Mouse (Mus musculus): ENCODE measurements around the gene Wnt5a. TPM values are rescaled to one million over a fixed set of nuclear protein-coding genes. Genes with fewer than 3 reads are reported as not detected.

The Wnt5a gene
- 49.1 and 49.6 TPM in 2 replicates for polyA plus RNA-seq (2014; fragmentation: Nextera tagmentation; extraction: Ambion mirVana)

DNA sequence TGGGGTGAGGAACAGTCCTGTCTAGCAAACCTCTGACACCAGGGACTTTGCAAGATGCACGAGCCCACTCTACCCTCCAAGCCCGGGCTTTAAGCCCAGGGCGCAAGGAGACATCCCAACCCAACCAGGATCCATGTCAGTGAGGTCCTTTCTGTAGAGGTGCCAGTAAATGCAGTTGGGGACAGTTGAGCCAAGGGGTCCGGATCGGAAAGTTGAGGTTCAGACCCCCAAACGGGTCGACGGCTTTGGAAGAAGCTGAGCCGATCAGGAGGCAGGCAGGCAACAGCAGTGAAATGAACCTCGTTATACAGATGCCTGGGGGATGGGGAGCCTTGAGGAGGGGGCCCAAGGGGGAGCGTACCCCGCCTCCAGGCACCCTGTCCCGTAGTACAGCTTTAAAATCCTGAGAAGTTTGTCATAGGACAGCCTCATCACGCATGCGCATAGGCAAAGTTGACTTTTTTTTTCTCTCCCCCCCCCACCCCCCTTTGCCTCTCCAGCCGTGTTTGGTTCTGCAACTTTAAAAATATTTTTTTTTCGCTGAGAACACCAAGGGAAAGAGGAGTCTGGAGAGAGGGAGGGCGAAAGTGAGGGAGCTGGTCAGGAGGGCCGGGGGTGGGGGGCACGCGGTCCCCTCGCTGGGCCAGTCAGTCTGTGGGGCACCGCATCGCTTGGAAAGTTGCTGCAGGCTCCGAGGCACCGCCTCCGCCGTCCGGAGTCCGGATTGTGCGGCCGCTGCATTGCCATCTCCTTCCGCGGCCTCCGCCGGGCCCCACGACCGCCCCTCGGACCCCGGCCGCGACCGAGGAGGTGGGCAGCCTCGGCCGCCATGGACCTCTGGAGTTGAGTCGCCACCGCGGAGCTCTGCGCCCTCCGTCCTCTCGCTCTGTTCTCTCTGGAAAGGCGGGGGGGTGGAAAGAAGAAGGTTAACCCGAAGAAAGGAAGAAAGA, at the start of gene Wnt5a:
Wnt5a (plus strand) TSS at position 650 of the 950 bp plus-strand sequence.
- H3K9me3 ChIP-seq (ENCODE audit: control insufficient read depth, low read length) = no peaks in the 10 kb centered on the region
- H3K27ac ChIP-seq (ENCODE audit: low read depth, low read length) = peak within 1 kb of the TSS; percentile 89
- H3K4me3 ChIP-seq (ENCODE audit: low read depth, low read length) = peak within 1 kb of the TSS; percentile 78
- H3K36me3 ChIP-seq (ENCODE audit: control insufficient read depth, insufficient read depth, low read length) = no peaks in the 10 kb centered on the region
- ATAC-seq (ENCODE audit: low FRiP score) (peak; percentile 39), DNase-seq (ENCODE audit: low spot score) (peak; percentile 73)
- peak within 1 kb of the TSS; percentile 87 for H3K4me2 ChIP-seq (replicated peaks; ENCODE audit: low read depth, low read length)
- H3K27me3 ChIP-seq (ENCODE audit: control insufficient read depth, insufficient read depth, low read length) = peaks cover 8% of the 10 kb centered on the region
- peak within 1 kb of the TSS; percentile 85 for H3K9ac ChIP-seq (ENCODE audit: low read depth, low read length)
- 2% methylated on average over 53 of the region's 53 CpGs for WGBS
- H3K4me1 ChIP-seq (replicated peaks; ENCODE audit: control insufficient read depth, insufficient read depth, low read length) = peaks cover 6% of the 10 kb centered on the region; the same call in 1 of the 2 replicates

GRCm38 (mm10) chr14:28456372-28457076, 48.0 kb upstream of the Wnt5a start:
- Histone ChIP-seq H3K9me3 (ENCODE audit: control insufficient read depth, low read length) (no peaks in the 10 kb centered on the region), H3K36me3 (ENCODE audit: control insufficient read depth, insufficient read depth, low read length) (no peaks in the 10 kb centered on the region), H3K27me3 (ENCODE audit: control insufficient read depth, insufficient read depth, low read length) (peaks cover 29% of the 10 kb centered on the region), H3K9ac (ENCODE audit: low read depth, low read length) (no peak overlapping the region), H3K4me2 (replicated peaks; ENCODE audit: low read depth, low read length) (no peak overlapping the region), H3K27ac (ENCODE audit: low read depth, low read length) (no peak overlapping the region), H3K4me1 (replicated peaks; ENCODE audit: control insufficient read depth, insufficient read depth, low read length) (no peaks in the 10 kb centered on the region; the same call in 1 of the 2 replicates), H3K4me3 (ENCODE audit: low read depth, low read length) (no peak overlapping the region)
- 85% methylated on average over 7 of the region's 7 CpGs for WGBS
- ATAC-seq (ENCODE audit: low FRiP score) (no peak), DNase-seq (ENCODE audit: low spot score) (no peak)

- Histone ChIP-seq H3K36me3 (ENCODE audit: control insufficient read depth, insufficient read depth, low read length) (no peaks in the 10 kb centered on the region), H3K4me3 (ENCODE audit: low read depth, low read length) (no peak overlapping the region), H3K27ac (ENCODE audit: low read depth, low read length) (no peak overlapping the region), H3K9ac (ENCODE audit: low read depth, low read length) (no peak overlapping the region), H3K9me3 (ENCODE audit: control insufficient read depth, low read length) (no peaks in the 10 kb centered on the region), H3K4me1 (replicated peaks; ENCODE audit: control insufficient read depth, insufficient read depth, low read length) (no peaks in the 10 kb centered on the region), H3K4me2 (replicated peaks; ENCODE audit: low read depth, low read length) (no peak overlapping the region), H3K27me3 (ENCODE audit: control insufficient read depth, insufficient read depth, low read length) (peaks cover 27% of the 10 kb centered on the region)
- 75% methylated on average over 3 of the region's 3 CpGs for WGBS
- no peak for DNase-seq (ENCODE audit: low spot score)
- ATAC-seq (ENCODE audit: low FRiP score) = no peak
These were observed 47.1 kb upstream of the Wnt5a start for GRCm38 (mm10) chr14:28457428-28457827.

GRCm38 (mm10) chr14:28467956-28468355, 36.6 kb upstream of the Wnt5a start:
- no peaks in the 10 kb centered on the region for H3K9me3 ChIP-seq (ENCODE audit: control insufficient read depth, low read length)
- 74% methylated on average over 5 of the region's 5 CpGs for WGBS
- no peak overlapping the region for H3K9ac ChIP-seq (ENCODE audit: low read depth, low read length)
- H3K27me3 ChIP-seq (ENCODE audit: control insufficient read depth, insufficient read depth, low read length) = no peaks in the 10 kb centered on the region
- no peaks in the 10 kb centered on the region for H3K36me3 ChIP-seq (ENCODE audit: control insufficient read depth, insufficient read depth, low read length)
- H3K4me1 ChIP-seq (replicated peaks; ENCODE audit: control insufficient read depth, insufficient read depth, low read length) = no peaks in the 10 kb centered on the region
- no peak overlapping the region for H3K4me3 ChIP-seq (ENCODE audit: low read depth, low read length)
- no peak overlapping the region for H3K27ac ChIP-seq (ENCODE audit: low read depth, low read length)
- DNase-seq (ENCODE audit: low spot score) (no peak), ATAC-seq (ENCODE audit: low FRiP score) (no peak)
- H3K4me2 ChIP-seq (replicated peaks; ENCODE audit: low read depth, low read length) = no peak overlapping the region

DNA sequence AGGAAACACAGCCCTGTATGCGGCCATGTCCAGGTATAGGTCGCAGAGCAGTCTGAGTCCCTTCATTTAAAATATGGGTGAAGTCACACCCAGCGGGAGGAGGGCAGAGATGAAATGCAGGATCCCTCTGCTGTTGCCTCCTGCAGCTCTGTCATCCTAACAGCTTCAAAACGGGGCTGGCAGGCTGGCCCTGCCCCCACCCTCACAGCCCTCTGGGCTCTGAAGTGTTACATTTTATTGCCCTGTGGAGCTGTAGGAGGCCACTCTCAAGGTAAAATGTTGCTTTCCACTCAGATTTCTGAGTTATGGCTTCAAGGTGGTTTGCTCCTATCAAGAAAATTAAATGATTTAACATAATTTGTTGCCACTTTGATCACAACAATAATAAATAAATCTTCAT, 34.9 kb upstream of the Wnt5a start:
- DNase-seq (ENCODE audit: low spot score) = no peak
- H3K27me3 ChIP-seq (ENCODE audit: control insufficient read depth, insufficient read depth, low read length) = no peaks in the 10 kb centered on the region
- no peak for ATAC-seq (ENCODE audit: low FRiP score)
- H3K4me2 ChIP-seq (replicated peaks; ENCODE audit: low read depth, low read length) = no peak overlapping the region
- no peaks in the 10 kb centered on the region for H3K36me3 ChIP-seq (ENCODE audit: control insufficient read depth, insufficient read depth, low read length)
- WGBS = 27% methylated on average over 4 of the region's 4 CpGs
- H3K27ac ChIP-seq (ENCODE audit: low read depth, low read length) = no peak overlapping the region
- no peaks in the 10 kb centered on the region for H3K9me3 ChIP-seq (ENCODE audit: control insufficient read depth, low read length)
- H3K4me1 ChIP-seq (replicated peaks; ENCODE audit: control insufficient read depth, insufficient read depth, low read length) = no peaks in the 10 kb centered on the region
- no peak overlapping the region for H3K9ac ChIP-seq (ENCODE audit: low read depth, low read length)
- H3K4me3 ChIP-seq (ENCODE audit: low read depth, low read length) = no peak overlapping the region

DNA sequence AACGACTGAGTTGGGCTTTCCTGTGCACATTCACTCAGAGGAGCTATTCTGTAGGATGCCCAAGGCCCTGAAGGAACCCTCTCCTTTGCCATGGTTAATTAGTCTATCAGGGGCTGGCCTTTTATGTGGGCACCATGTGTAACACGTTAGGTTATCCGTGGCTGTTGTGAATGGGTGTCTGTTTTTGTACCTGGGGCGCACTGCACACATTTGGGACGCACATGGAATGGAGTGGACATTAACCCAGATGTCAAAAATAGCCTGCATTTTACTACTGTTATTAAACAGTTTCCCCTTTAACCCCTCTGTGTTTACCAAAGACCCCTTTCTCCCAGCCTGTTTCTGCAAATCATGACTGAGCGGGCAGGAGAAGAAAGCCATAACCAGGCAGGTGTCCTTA, 34.3 kb upstream of the Wnt5a start:
- Histone ChIP-seq H3K27me3 (ENCODE audit: control insufficient read depth, insufficient read depth, low read length) (no peaks in the 10 kb centered on the region), H3K9ac (ENCODE audit: low read depth, low read length) (no peak overlapping the region), H3K36me3 (ENCODE audit: control insufficient read depth, insufficient read depth, low read length) (no peaks in the 10 kb centered on the region), H3K4me2 (replicated peaks; ENCODE audit: low read depth, low read length) (no peak overlapping the region), H3K27ac (ENCODE audit: low read depth, low read length) (no peak overlapping the region), H3K4me1 (replicated peaks; ENCODE audit: control insufficient read depth, insufficient read depth, low read length) (no peaks in the 10 kb centered on the region), H3K9me3 (ENCODE audit: control insufficient read depth, low read length) (no peaks in the 10 kb centered on the region), H3K4me3 (ENCODE audit: low read depth, low read length) (no peak overlapping the region)
- no peak for DNase-seq (ENCODE audit: low spot score)
- no peak for ATAC-seq (ENCODE audit: low FRiP score)
- 59% methylated on average over 6 of the region's 6 CpGs for WGBS

- ATAC-seq (ENCODE audit: low FRiP score) = peak; percentile 19; the same call in 1 of the 2 replicates
- Histone ChIP-seq H3K36me3 (ENCODE audit: control insufficient read depth, insufficient read depth, low read length) (no peaks in the 10 kb centered on the region), H3K4me2 (replicated peaks; ENCODE audit: low read depth, low read length) (no peak overlapping the region)
These were observed 29.5 kb upstream of the Wnt5a start for GRCm38 (mm10) chr14:28475012-28475411.

DNA sequence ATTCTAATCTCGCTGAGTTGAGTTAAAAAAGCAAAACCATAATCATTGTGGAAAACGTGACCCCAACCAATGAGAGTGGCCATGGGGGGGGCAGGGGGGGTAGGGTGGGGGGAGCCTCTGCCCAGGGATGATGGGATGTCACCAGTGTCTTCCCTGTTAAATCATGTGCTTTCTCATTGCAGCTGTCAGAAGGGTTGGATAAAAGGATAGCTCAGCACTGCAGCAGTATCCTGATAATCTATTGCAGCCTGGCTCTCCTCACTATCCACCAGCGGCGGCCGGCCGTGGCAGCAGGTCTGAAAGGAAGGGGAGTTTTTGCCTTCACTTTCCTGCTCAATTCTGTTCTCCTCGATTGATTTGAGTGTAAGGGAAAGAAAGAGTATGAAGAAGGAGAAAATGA, 29.1 kb upstream of the Wnt5a start:
- WGBS = 35% methylated on average over 7 of the region's 7 CpGs
- no peak overlapping the region for H3K4me3 ChIP-seq (ENCODE audit: low read depth, low read length)
- H3K4me1 ChIP-seq (replicated peaks; ENCODE audit: control insufficient read depth, insufficient read depth, low read length) = no peaks in the 10 kb centered on the region
- peak; percentile 19 for DNase-seq (ENCODE audit: low spot score)
- no peak for ATAC-seq (ENCODE audit: low FRiP score)
- no peaks in the 10 kb centered on the region for H3K9me3 ChIP-seq (ENCODE audit: control insufficient read depth, low read length)
- no peaks in the 10 kb centered on the region for H3K36me3 ChIP-seq (ENCODE audit: control insufficient read depth, insufficient read depth, low read length)
- H3K9ac ChIP-seq (ENCODE audit: low read depth, low read length) = no peak overlapping the region
- H3K27ac ChIP-seq (ENCODE audit: low read depth, low read length) = no peak overlapping the region
- H3K4me2 ChIP-seq (replicated peaks; ENCODE audit: low read depth, low read length) = no peak overlapping the region
- no peaks in the 10 kb centered on the region for H3K27me3 ChIP-seq (ENCODE audit: control insufficient read depth, insufficient read depth, low read length)

More at GRCm38 (mm10) chr14:28475012-28475411, 29.5 kb upstream of the Wnt5a start:
- DNase-seq (ENCODE audit: low spot score) = no peak
- Histone ChIP-seq H3K4me3 (ENCODE audit: low read depth, low read length) (no peak overlapping the region), H3K9me3 (ENCODE audit: control insufficient read depth, low read length) (no peaks in the 10 kb centered on the region), H3K27me3 (ENCODE audit: control insufficient read depth, insufficient read depth, low read length) (no peaks in the 10 kb centered on the region), H3K9ac (ENCODE audit: low read depth, low read length) (no peak overlapping the region), H3K27ac (ENCODE audit: low read depth, low read length) (no peak overlapping the region), H3K4me1 (replicated peaks; ENCODE audit: control insufficient read depth, insufficient read depth, low read length) (no peaks in the 10 kb centered on the region)
- WGBS = 30% methylated on average over 3 of the region's 3 CpGs

Data from hindbrain, embryonic 11.5 days (tissue).